9 mouse cellular contexts compared by ENCODE assay signal in the genomic region with DNA sequence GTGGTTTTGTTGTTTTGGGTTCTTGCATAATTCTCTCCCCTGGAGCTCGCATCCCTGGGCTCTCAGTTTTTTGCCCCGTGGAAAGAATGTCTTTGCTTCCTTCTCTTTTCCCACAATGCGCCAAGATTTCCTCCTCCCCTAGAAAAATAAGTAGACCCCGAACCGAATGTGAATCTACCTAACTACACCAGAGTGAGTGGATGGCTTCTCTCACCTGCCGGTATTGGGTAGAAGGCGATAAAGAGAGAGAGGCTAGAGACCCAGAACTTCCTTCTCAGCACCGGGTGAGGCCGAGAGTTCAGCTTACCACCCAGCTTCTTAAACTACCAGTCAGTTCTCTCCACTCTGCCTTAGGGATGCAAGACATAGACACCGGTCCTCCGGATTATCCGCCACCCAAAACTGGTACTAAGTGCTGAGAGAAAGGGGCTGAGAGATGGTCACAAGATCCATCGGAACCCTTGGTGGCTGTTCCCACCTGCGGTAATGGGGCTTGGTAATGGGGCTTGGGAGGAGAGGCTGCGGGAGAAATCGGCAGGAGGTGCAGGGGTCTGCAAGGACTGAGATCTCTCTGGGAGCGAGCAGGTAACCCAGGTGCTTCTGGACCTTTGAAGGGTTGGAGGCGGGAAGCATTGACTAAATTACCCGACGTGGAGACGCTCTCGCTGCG. TPM values are rescaled to one million over a fixed set of nuclear protein-coding genes. Genes with fewer than 3 reads are reported as not detected.
DNase-seq lines count a peak whose midpoint lies in the region; ATAC-seq lines count a peak whose summit lies in the region.
"Had no signal": no experiment of that assay in that cellular context is flagged by ENCODE, and none has a peak within 500 bp of the region (broad histone marks: within the 10 kb centered on the region; RNA-seq: fewer than 3 reads in every experiment).

No protein-coding gene starts in this region.

- 4% methylated on average over 23 of the region's 23 CpGs for WGBS in lung, embryonic 15.5 days
- 3% methylated on average over 23 of the region's 23 CpGs for WGBS in liver, embryonic 15.5 days (ENCODE audit: insufficient replicate concordance)
- 4% methylated on average over 23 of the region's 23 CpGs for WGBS in stomach, embryonic 16.5 days

- peak overlapping the region; percentile 55 for H3K4me2 ChIP-seq in lung, embryonic 15.5 days
- peak overlapping the region; percentile 41; the same call in 1 of the 2 replicates for H3K4me2 ChIP-seq in liver, embryonic 15.5 days
- H3K4me2 ChIP-seq in stomach, embryonic 16.5 days (ENCODE audit: low read depth, low read length), result peak overlapping the region; percentile 55

- no peak for DNase-seq in lung, postnatal 36 days
- no peak for DNase-seq in thymus, postnatal 14 days
- no peak for DNase-seq in left cerebral cortex, adult 11 months (ENCODE audit: low spot score)
- no peak for DNase-seq in lung, adult 18-20 months

- H3K4me3 ChIP-seq in lung, embryonic 15.5 days, result peak overlapping the region; percentile 28
- H3K4me3 ChIP-seq in liver, embryonic 15.5 days (replicated peaks), result 0 out of 2 replicates have a peak overlapping the region, but pooled peaks have one; percentile 12
- peak overlapping the region; percentile 39 for H3K4me3 ChIP-seq in stomach, embryonic 16.5 days (replicated peaks; ENCODE audit: low read length)

- peaks cover 72% of the 10 kb centered on the region for H3K27me3 ChIP-seq in lung, embryonic 15.5 days
- peaks cover 83% of the 10 kb centered on the region for H3K27me3 ChIP-seq in liver, embryonic 15.5 days
- peaks cover 52% of the 10 kb centered on the region for H3K27me3 ChIP-seq in stomach, embryonic 16.5 days (ENCODE audit: control insufficient read depth, insufficient read depth, low read length)

- ATAC-seq in lung, embryonic 15.5 days (ENCODE audit: borderline replicate concordance, extremely low read depth, low FRiP score, low TSS enrichment), result peak; percentile 6; the same call in 1 of the 2 replicates
- ATAC-seq in granulocyte monocyte progenitor cell, adult 5-6 weeks (replicated peaks; ENCODE audit: poor library complexity, severe bottlenecking), result 0 out of 2 replicates have a peak, but pooled peaks have one; percentile 8
- ATAC-seq in liver, embryonic 15.5 days (ENCODE audit: insufficient read depth), result no peak
- ATAC-seq in stomach, embryonic 16.5 days (ENCODE audit: insufficient read depth, low FRiP score), result no peak

- no peaks in the 10 kb centered on the region for H3K9me3 ChIP-seq in lung, embryonic 15.5 days
- H3K9me3 ChIP-seq in liver, embryonic 15.5 days (replicated peaks), result no peaks in the 10 kb centered on the region
- H3K9me3 ChIP-seq in stomach, embryonic 16.5 days (replicated peaks; ENCODE audit: control insufficient read depth, low read length), result no peaks in the 10 kb centered on the region

- no peak overlapping the region for H3K27ac ChIP-seq in lung, embryonic 15.5 days
- no peak overlapping the region for H3K27ac ChIP-seq in liver, embryonic 15.5 days (replicated peaks)
- H3K27ac ChIP-seq in stomach, embryonic 16.5 days (ENCODE audit: low read length), result no peak overlapping the region

- no peaks in the 10 kb centered on the region for H3K36me3 ChIP-seq in lung, embryonic 15.5 days
- no peaks in the 10 kb centered on the region for H3K36me3 ChIP-seq in liver, embryonic 15.5 days (replicated peaks)
- H3K36me3 ChIP-seq in stomach, embryonic 16.5 days (ENCODE audit: control insufficient read depth, insufficient read depth, low read length), result no peaks in the 10 kb centered on the region

- H3K4me1 ChIP-seq in lung, embryonic 15.5 days, result peaks cover 8% of the 10 kb centered on the region; the same call in 1 of the 2 replicates
- no peaks in the 10 kb centered on the region for H3K4me1 ChIP-seq in liver, embryonic 15.5 days (replicated peaks)
- 0 out of 2 replicates have a peak, but pooled peaks cover 7% of the 10 kb centered on the region for H3K4me1 ChIP-seq in stomach, embryonic 16.5 days (ENCODE audit: control insufficient read depth, insufficient read depth, low read length)

- no peak overlapping the region for H3K9ac ChIP-seq in lung, embryonic 15.5 days
- no peak overlapping the region for H3K9ac ChIP-seq in liver, embryonic 15.5 days
- H3K9ac ChIP-seq in stomach, embryonic 16.5 days (ENCODE audit: low read length), result peak overlapping the region; percentile 31; the same call in 1 of the 2 replicates

RNA-seq across cellular contexts. Expression of gene Vsx1, which starts 1.2 kb away (rescaled TPM):
- polyA plus RNA-seq in lung, embryonic 15.5 days (2015; fragmentation: Nextera tagmentation; extraction: Ambion mirVana), result not detected in 2 replicates
- not detected in 2 replicates for total RNA-seq in granulocyte monocyte progenitor cell, adult 5-6 weeks (2014; fragmentation: Nextera tagmentation)
- total RNA-seq in granulocyte monocyte progenitor cell, adult 5-6 weeks (2017), result not detected in 2 replicates
- not detected in 2 replicates for polyA plus RNA-seq in liver, embryonic 15.5 days (2015; fragmentation: Nextera tagmentation; extraction: Ambion mirVana)
- polyA plus RNA-seq in stomach, embryonic 16.5 days (2015; fragmentation: Nextera tagmentation; extraction: Ambion mirVana), result not detected in 2 replicates
- total RNA-seq: left cerebral cortex, postnatal 25 days had no signal

RNA-seq across cellular contexts. Expression of gene Acss1, which starts 19.7 kb away (rescaled TPM):
- 8.1 and 8.8 TPM in 2 replicates for polyA plus RNA-seq in lung, embryonic 15.5 days (2015; fragmentation: Nextera tagmentation; extraction: Ambion mirVana)
- total RNA-seq in granulocyte monocyte progenitor cell, adult 5-6 weeks (2014; fragmentation: Nextera tagmentation), result 13.1 and 14.5 TPM in 2 replicates
- total RNA-seq in granulocyte monocyte progenitor cell, adult 5-6 weeks (2017), result 8.1 and 12.2 TPM in 2 replicates
- 45.3 and 50.8 TPM in 2 replicates for polyA plus RNA-seq in liver, embryonic 15.5 days (2015; fragmentation: Nextera tagmentation; extraction: Ambion mirVana)
- 42.0 and 56.4 TPM in 2 replicates for polyA plus RNA-seq in stomach, embryonic 16.5 days (2015; fragmentation: Nextera tagmentation; extraction: Ambion mirVana)

Comparison
In these comparisons a context has a peak if more than half of its experiments do, and no peak if none do; other contexts are left out.
1. ATAC-seq: peak in lung, embryonic 15.5 days (single experiment) and granulocyte monocyte progenitor cell, adult 5-6 weeks (single experiment); none in liver, embryonic 15.5 days (single experiment) and stomach, embryonic 16.5 days (single experiment).
2. Peak in every context shown above with its lines, with median percentiles within 50 percentile points of each other: H3K4me2 ChIP-seq and H3K4me3 ChIP-seq.